In the genomic region with DNA sequence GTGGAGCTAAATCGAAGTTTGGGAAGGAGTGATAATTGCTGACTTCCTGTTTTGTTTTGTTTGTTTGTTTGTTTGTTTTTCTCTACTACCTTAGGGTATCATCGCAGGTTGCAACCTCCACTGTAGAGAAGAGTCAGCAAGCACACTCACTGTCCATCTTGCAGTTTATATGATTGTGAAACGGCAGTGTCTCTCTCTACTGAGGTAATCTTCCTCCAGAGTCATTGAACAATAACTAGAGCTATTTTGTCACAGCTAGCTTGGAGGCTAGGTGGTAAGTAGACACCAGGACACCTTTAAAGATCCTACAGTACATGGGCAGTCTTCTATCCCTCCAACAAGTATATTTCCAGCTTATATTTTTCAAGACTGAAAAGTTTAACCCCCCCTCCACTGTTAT, we compare ENCODE assay signal across 21 mouse cellular contexts.
DNase-seq lines count a peak whose midpoint lies in the region; ATAC-seq lines count a peak whose summit lies in the region.
"Had no signal": no experiment of that assay in that cellular context is flagged by ENCODE, and none has a peak within 500 bp of the region (broad histone marks: within the 10 kb centered on the region; RNA-seq: fewer than 3 reads in every experiment).

No protein-coding gene starts in this region.

- ATAC-seq in granulocyte monocyte progenitor cell, adult 5-6 weeks (replicated peaks; ENCODE audit: poor library complexity, severe bottlenecking), result peak; percentile 59
- ATAC-seq in megakaryocyte, adult 5-6 weeks (ENCODE audit: poor library complexity, severe bottlenecking), result peak; percentile 72
- peak; percentile 72 for ATAC-seq in megakaryocyte progenitor cell, adult 5-6 weeks (replicated peaks; ENCODE audit: poor library complexity)
- ATAC-seq: activated CD4-positive, CD25-positive, alpha-beta regulatory T cell, adult 4 months; CD4-positive, CD25-positive, alpha-beta regulatory T cell, adult 4 months; Patski had no signal

- DNase-seq in heart, adult 11 months, result peak; percentile 52
- no peak for DNase-seq in heart, postnatal 10 days
- no peak for DNase-seq in frontal cortex, postnatal 25 days (ENCODE audit: low spot score in 2 of 2)
- no peak for DNase-seq in layer of hippocampus, adult 11-12 months (ENCODE audit: low spot score)
- DNase-seq in c-Kit-positive CD71-positive TER-119-positive erythroid progenitor cells, embryonic 14.5 days (ENCODE audit: low spot score), result no peak
- DNase-seq: adrenal gland, adult 2 months; adrenal gland, adult 8-10 months; adrenal gland, postnatal 10 days; adrenal gland, postnatal 14 days; adrenal gland, postnatal 25 days; adrenal gland, postnatal 36 days; B cell, adult 2 months; cerebellum, adult 11 months; cerebellum, adult 11-12 months; cerebellum, adult 18-20 months had no signal

- intact Hi-C loops in heart, postnatal 10 days (cut with DNase I), result no loop called here
